Mouse (Mus musculus) erythroblast, embryonic 14.5 days (primary cell): ENCODE results near the gene Tex22. TPM values are rescaled to one million over a fixed set of nuclear protein-coding genes. Genes with fewer than 3 reads are reported as not detected.
A peak's percentile ranks its signal among the peaks of the same experiment; 100 is the strongest.

Source experiments
- H3K27me3 ChIP-seq: 2 replicates; pipeline ENCODE4 v1.6.1; 2012; ENCODE audit warnings: inconsistent platforms; ENCODE audit not compliant: control insufficient read depth
- H3K36me3 ChIP-seq: 2 replicates; pipeline ENCODE4 v1.6.1; 2012; ENCODE audit warnings: mild to moderate bottlenecking, inconsistent platforms; ENCODE audit not compliant: control insufficient read depth
- H3K4me1 ChIP-seq: 2 replicates; pipeline ENCODE4 v1.6.1; 2012; ENCODE audit warnings: inconsistent platforms; ENCODE audit not compliant: control insufficient read depth
- H3K4me3 ChIP-seq: replicated peaks from 2 replicates; pipeline ENCODE3; 2012; ENCODE audit warnings: moderate library complexity, mild to moderate bottlenecking, inconsistent platforms
- H3K9me3 ChIP-seq: 2 replicates; pipeline ENCODE4 v1.6.1; 2012; ENCODE audit warnings: low read length, inconsistent platforms, mixed read lengths; ENCODE audit not compliant: control insufficient read depth
- GATA1 ChIP-seq: IDR thresholded peaks from 2 replicates; pipeline ENCODE4 v1.6.1; 2012; ENCODE audit warnings: low read length, inconsistent platforms, mixed read lengths
- TAL1 ChIP-seq: IDR thresholded peaks from 3 replicates; pipeline ENCODE4 v1.6.1; 2012; ENCODE audit warnings: low read length, inconsistent platforms, mixed read lengths
- polyA plus RNA-seq: library from polyadenylated mRNA; stranded (reverse); fragments of >175 nt; gene quantifications from 2 replicates; pipeline ENCODE4 v1.2.3, GENCODE M21; 2012

The Tex22 gene
- not detected in 2 replicates for polyA plus RNA-seq

DNA sequence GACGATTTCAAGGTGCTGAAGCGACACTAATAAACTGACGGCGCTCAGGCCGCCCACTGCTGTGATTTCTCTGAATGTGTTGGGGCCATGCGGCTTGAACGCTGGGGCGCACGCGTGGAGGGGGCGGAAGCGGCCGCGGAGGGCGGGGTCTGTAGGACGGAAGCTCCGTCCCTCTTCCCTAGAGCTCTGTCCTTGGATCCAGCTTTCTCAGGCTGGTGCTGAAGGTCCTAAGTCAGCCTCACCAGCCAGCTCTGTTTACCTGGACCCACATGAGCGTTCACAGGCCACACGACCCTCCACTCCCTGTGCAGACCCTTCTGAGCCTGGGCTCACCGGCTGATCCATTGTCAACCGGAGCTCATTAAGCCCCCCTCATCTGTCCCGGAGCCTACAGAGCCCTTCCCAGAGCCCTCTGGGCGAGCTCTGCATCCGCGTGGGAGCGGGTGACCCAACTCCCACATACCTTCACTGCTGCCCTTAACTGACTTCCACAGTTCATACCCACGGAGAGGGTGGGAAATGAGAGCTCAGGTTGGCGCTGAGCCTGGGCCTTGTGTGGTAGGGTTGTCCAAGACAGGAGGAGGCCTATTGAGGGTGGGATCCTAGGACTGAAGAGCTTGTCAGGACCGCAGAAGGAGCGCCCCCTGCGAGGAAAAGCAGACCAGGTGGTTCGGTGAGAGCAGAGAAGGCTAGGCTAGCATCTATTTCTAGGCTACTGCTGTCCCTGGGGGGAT, at the start of gene Tex22:
Tex22 (plus strand) TSS at position 174 of the 734 bp plus-strand sequence.
- Histone ChIP-seq H3K9me3 (no peaks in the 10 kb centered on the region), H3K27me3 (peaks cover 2% of the 10 kb centered on the region; the same call in 1 of the 2 replicates), H3K4me3 (peak within 1 kb of the TSS; percentile 65), H3K36me3 (peaks cover 27% of the 10 kb centered on the region), H3K4me1 (peaks cover 25% of the 10 kb centered on the region)
- TF ChIP-seq GATA1 (no peak), TAL1 (no peak)

- peaks cover 46% of the 10 kb centered on the region for H3K4me1 ChIP-seq
- H3K9me3 ChIP-seq = no peaks in the 10 kb centered on the region
- H3K27me3 ChIP-seq = no peaks in the 10 kb centered on the region
- H3K4me3 ChIP-seq = no peak overlapping the region
- TF ChIP-seq TAL1 (no peak), GATA1 (no peak)
- H3K36me3 ChIP-seq = peaks cover 84% of the 10 kb centered on the region
These were observed 47.7 kb upstream of the Tex22 start for GRCm38 (mm10) chr12:113026557-113026956.

DNA sequence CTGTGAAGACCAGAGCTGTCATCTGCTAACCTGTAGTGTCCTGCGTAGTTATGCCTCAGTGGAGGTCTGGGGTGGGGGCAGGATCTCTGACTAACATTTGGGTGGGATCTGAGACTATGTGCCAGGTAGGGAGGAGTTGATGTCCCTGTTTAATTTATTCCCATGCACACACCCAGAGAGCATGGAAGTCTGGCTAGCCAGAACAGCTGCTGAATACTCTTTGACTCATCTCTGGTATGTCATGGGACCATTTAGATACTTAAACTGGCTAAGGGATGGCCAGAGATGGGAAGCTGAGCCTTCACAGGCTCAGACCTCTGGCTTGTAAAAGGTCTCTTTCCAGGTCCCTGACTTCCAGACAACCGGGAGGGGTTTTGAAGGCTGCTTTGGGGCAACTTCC, 46.8 kb upstream of the Tex22 start:
- Histone ChIP-seq H3K4me3 (no peak overlapping the region), H3K4me1 (peaks cover 56% of the 10 kb centered on the region), H3K36me3 (peaks cover 89% of the 10 kb centered on the region), H3K27me3 (no peaks in the 10 kb centered on the region), H3K9me3 (no peaks in the 10 kb centered on the region)
- TF ChIP-seq GATA1 (no peak), TAL1 (no peak)

DNA sequence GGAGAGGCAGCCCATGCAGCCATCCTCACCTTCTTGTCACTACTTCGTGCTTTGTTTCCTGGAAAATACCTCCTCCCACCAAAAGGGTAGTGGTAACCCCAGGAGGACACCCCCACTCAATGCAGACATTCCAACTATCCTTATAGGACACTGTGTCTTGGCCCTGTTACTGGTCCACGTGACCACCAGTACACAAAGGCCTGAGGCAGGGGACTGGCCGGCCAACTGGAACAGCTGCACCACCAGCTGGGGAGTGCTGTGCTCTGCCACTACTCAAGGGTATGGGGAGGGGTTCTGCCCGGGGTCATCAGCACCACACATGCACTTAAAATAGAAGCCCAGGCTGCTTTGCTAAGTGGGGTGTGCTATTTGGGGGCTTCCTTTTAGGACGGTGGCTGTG, 46.2 kb upstream of the Tex22 start:
- Histone ChIP-seq H3K36me3 (peaks cover 91% of the 10 kb centered on the region), H3K27me3 (no peaks in the 10 kb centered on the region), H3K9me3 (no peaks in the 10 kb centered on the region), H3K4me1 (peaks cover 58% of the 10 kb centered on the region), H3K4me3 (no peak overlapping the region)
- no peak for TF ChIP-seq GATA1
- TF ChIP-seq TAL1 = no peak

DNA sequence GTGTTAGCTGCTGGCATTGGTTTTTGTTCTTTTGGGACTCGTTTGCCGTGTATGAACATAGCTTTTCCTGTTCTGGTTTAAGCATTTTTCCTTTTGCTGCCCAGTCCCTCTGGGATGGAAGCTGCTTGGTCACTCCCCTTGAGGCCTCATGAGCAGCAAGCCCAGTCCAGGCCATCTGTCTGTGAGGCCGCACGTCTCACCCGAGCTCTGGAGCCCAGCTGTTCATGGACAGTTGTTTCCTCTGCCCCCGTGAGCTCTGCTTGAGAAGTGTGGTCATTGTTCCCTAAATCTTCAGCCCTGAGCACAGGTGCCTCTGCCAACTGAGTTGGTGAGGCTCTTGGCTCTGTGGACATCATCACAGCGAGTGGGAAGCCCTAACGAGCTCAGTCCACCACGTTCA, 45.4 kb upstream of the Tex22 start:
- Histone ChIP-seq H3K9me3 (no peaks in the 10 kb centered on the region), H3K4me3 (no peak overlapping the region), H3K36me3 (peaks cover 91% of the 10 kb centered on the region), H3K27me3 (no peaks in the 10 kb centered on the region), H3K4me1 (peaks cover 62% of the 10 kb centered on the region)
- no peak for TF ChIP-seq TAL1
- TF ChIP-seq GATA1 = no peak

- H3K9me3 ChIP-seq = no peaks in the 10 kb centered on the region
- no peak for TF ChIP-seq TAL1
- no peak for TF ChIP-seq GATA1
- H3K4me1 ChIP-seq = peaks cover 71% of the 10 kb centered on the region
These were observed 44.3 kb upstream of the Tex22 start for GRCm38 (mm10) chr12:113030046-113030445.

GRCm38 (mm10) chr12:113030993-113031392, 43.3 kb upstream of the Tex22 start:
- Histone ChIP-seq H3K9me3 (no peaks in the 10 kb centered on the region), H3K4me3 (peak overlapping the region; percentile 37), H3K4me1 (peaks cover 74% of the 10 kb centered on the region), H3K27me3 (no peaks in the 10 kb centered on the region), H3K36me3 (peaks cover 85% of the 10 kb centered on the region)
- TF ChIP-seq TAL1 = no peak
- no peak for TF ChIP-seq GATA1

More at GRCm38 (mm10) chr12:113030046-113030445, 44.3 kb upstream of the Tex22 start:
- Histone ChIP-seq H3K36me3 (peaks cover 89% of the 10 kb centered on the region), H3K4me3 (no peak overlapping the region), H3K27me3 (no peaks in the 10 kb centered on the region)

DNA sequence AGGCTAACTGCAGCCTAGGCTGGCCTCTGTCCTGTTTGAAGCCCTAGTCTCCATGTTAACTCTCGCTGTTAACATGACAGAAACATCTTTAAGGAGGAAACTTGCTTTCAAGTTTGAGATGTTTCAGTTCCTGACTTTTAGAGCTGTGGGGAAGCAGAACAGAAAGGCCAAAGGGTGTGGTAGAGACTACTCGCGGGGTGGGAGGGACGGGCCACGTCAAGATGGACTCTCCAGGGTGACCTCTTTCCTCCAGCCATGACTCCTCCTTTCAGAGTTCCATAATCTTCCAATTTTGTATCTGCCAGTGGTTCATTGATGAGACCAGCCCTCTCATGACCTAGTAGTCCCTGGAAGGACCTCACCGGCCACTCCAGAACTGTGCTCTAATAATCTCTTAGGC, 42.9 kb upstream of the Tex22 start:
- H3K4me1 ChIP-seq = peaks cover 78% of the 10 kb centered on the region
- peaks cover 82% of the 10 kb centered on the region for H3K36me3 ChIP-seq
- TF ChIP-seq GATA1 (no peak), TAL1 (no peak)
- H3K27me3 ChIP-seq = no peaks in the 10 kb centered on the region
- no peaks in the 10 kb centered on the region for H3K9me3 ChIP-seq
- peak overlapping the region; percentile 37 for H3K4me3 ChIP-seq

GRCm38 (mm10) chr12:113032296-113033250, 41.7 kb upstream of the Tex22 start:
- Histone ChIP-seq H3K36me3 (peaks cover 74% of the 10 kb centered on the region), H3K4me1 (peaks cover 84% of the 10 kb centered on the region), H3K9me3 (no peaks in the 10 kb centered on the region), H3K27me3 (no peaks in the 10 kb centered on the region), H3K4me3 (no peak overlapping the region)
- TF ChIP-seq TAL1 (no peak), GATA1 (no peak)
